Mouse (Mus musculus) frontal cortex, postnatal 36 days (tissue): ENCODE results near the gene Tmprss6.

Experiments used
- DNase-seq, 2 experiments: peaks; one replicate each; pipeline ENCODE4 v3.0.0; 2022; ENCODE audit warnings: low spot score in 2 of 2

Gene Tmprss6

GRCm38 (mm10) chr15:78447746-78448535, 20.5 kb downstream of the Tmprss6 start:
- DNase-seq, result peak; percentile 94 to 95

GRCm38 (mm10) chr15:78447121-78447520, 21.3 kb downstream of the Tmprss6 start:
- no peak for DNase-seq

- no peak for DNase-seq
These were observed 24.6 kb downstream of the Tmprss6 start for GRCm38 (mm10) chr15:78443857-78444256.

- DNase-seq, result no peak
These were observed 26.2 kb downstream of the Tmprss6 start for GRCm38 (mm10) chr15:78442231-78442630.

GRCm38 (mm10) chr15:78438973-78439372, 29.5 kb downstream of the Tmprss6 start:
- DNase-seq, result no peak

- no peak for DNase-seq
These were observed 29.9 kb downstream of the Tmprss6 start for GRCm38 (mm10) chr15:78438505-78438904.

- DNase-seq, result no peak
These were observed 30.4 kb downstream of the Tmprss6 start for GRCm38 (mm10) chr15:78438018-78438394.

- DNase-seq, result peak; percentile 73 to 78
These were observed 31.0 kb downstream of the Tmprss6 start for GRCm38 (mm10) chr15:78437237-78438017.

- peak; percentile 93 for DNase-seq
These were observed 31.8 kb downstream of the Tmprss6 start for GRCm38 (mm10) chr15:78436380-78437192.

GRCm38 (mm10) chr15:78435681-78436080, 32.8 kb downstream of the Tmprss6 start:
- no peak for DNase-seq

GRCm38 (mm10) chr15:78434896-78435520, 33.4 kb downstream of the Tmprss6 start:
- DNase-seq, result peak in 1 of 2 experiments; percentile 75

GRCm38 (mm10) chr15:78431541-78432121, 36.8 kb downstream of the Tmprss6 start:
- no peak for DNase-seq

- DNase-seq, result no peak
These were observed 37.6 kb downstream of the Tmprss6 start for GRCm38 (mm10) chr15:78430874-78431273.

GRCm38 (mm10) chr15:78429871-78430622, 38.4 kb downstream of the Tmprss6 start:
- no peak for DNase-seq

GRCm38 (mm10) chr15:78429139-78429459, 39.3 kb downstream of the Tmprss6 start:
- DNase-seq, result no peak

- DNase-seq, result peak; percentile 80 to 83
These were observed 39.9 kb downstream of the Tmprss6 start, which contains the start of gene Kctd17 for GRCm38 (mm10) chr15:78428391-78429138. TSS of gene Kctd17 (plus strand) at chr15:78428564.

GRCm38 (mm10) chr15:78425230-78425629, 43.2 kb downstream of the Tmprss6 start:
- DNase-seq, result no peak

- no peak for DNase-seq
These were observed 43.9 kb downstream of the Tmprss6 start for GRCm38 (mm10) chr15:78424507-78424906.

- peak; percentile 81 to 86 for DNase-seq
These were observed 46.1 kb downstream of the Tmprss6 start for GRCm38 (mm10) chr15:78422046-78422956.
